Mouse (Mus musculus) right cerebral cortex, postnatal 14 days (tissue): ENCODE data around the gene Arl10.

Experiments
- DNase-seq: peaks from one replicate; pipeline ENCODE4 v3.0.0; 2022

The Arl10 gene

DNA sequence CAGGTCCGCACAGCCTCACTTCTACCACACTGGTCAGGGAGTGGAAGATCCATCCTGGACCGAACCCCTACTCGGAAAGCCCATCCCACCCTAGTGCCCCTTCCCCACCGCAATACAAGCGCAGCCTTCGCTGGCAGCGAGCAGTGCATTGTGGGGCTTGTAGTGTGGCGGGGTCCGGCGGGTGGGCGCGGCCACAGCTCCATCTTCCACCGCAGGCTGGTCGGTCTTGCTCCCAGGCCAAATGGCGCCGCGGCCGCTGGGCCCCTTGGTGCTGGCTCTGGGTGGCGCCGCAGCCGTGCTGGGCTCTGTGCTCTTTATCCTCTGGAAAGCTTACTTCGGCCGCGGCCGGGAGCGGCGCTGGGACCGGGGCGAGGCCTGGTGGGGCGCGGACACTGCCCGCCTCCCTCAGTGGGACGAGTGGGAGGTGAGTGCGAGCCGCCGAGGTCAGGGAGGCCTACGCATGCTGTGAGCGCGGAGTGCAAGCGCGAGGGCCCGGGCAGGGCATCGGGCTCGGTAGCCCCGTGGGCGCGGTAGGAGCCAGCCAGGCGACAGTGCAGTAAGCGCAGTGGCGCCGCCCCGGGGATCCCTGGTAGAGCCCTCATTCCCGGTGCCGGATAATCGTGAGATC, at the start of gene Arl10:
Gene Arl10 (plus strand): TSS at position 162 of the 628 bp plus-strand sequence.
- peak; percentile 74 for DNase-seq

DNA sequence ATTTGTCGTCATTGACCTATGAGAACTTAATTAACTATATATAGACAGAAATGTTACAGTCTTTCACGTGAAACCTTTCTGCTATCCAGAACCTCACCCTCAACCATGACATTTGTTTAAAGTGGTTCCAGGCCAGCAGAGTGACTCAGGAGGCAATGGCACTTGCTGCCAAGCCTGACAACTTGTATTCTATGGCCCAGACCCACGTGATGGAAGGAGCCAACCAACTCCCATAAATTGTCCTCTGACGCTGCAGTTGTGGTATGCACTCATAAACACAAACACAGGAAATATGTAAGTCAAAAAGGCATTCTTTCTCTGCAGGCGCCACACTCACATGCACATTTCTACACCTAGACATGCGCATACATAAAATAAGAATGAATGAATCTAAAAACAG, 47.7 kb upstream of the Arl10 start:
- no peak for DNase-seq

DNA sequence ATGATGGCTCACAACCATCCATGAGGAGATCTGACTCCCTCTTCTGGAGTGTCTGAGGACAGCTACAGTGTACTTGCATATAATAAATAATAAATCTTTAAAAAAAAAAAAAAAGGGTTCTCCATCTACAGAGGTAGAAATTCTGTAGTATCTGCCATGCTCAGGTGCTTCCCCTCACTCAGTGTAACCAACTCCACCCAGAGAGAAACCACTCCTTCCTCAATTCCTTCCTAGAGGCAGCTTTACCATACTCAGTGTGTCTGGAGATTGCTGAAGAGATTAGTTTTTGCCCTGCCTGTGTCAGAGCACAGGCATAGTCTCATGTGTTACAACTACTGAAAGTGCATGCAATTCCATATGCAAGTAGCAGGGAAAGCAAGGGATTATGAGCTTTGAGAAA, 42.7 kb upstream of the Arl10 start:
- no peak for DNase-seq

DNA sequence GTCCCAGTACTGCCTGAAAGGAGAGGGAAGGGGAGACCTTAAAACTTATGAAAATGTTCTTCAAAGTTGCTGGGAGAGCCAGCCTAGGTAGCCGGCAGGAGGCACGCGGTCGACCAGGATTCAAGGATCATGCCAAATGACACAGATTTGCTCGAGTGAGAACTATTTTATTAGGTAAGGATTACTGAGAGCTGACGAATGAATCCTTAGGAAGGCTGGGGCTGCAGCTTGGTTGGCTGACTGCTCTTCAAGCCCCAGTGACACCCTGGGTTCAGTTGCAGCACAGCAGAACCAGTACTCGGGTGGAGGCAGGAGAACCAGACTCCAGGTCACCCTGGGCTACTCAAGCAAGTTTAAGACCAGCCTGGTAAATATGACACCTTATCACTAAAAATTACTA, 26.8 kb upstream of the Arl10 start:
- no peak for DNase-seq

DNA sequence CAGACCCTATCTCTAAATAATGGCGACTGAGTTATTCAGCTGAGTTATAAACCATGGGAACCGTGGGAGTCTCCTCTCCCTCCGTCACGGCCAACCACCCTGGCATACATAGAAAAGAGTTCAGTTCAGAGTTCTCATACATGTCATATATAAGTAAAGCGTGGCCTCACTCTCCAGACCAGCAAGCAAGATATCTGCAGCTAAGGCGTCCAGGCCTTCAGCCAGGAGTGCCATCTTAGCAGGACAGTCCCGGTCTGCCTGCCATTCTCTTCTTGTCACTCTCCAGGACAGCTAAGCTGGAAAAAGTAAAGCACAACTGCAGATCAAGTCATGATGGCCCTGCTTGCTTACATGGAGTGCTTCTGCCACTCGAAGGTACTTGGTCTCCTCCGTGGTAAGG, 18.6 kb upstream of the Arl10 start:
- no peak for DNase-seq

DNA sequence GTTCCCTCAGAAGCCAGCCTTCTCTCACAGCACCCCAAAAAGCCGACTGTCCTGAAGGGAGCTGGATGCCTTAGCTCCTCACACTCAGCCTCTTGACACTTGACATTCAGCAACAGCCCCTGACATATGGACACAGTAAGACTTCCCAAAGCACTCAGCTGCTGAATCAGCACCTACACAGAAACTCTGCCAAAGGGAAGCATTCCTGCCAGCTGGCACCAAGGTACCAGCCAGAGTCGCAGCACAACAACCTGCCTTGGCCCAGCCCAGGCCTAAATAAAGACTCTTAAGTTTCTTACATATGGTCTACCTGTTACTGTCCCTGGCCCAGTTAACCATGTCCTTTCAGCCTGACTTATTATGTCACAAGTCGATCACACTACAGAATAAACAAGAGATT, 18.0 kb upstream of the Arl10 start:
- DNase-seq: no peak

DNA sequence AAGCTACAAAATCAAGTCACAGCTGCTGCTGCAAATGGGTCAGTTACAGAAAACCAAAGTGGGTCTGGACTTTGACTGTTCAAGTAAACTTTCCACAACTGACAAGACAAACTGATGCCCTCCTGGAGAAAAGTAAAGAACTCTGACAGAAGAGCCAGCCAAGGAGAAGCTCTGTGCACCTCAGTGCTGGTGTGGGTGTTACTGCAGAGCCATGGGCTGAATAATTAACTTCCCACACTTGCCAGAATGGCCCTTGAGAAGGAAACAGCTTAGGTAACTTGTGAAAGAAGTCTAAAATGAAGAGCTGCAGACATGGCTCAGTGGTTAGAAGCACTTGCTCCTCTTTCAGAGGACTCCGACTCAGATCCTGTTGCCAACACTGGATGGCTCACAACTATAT, 17.2 kb upstream of the Arl10 start:
- no peak for DNase-seq

DNA sequence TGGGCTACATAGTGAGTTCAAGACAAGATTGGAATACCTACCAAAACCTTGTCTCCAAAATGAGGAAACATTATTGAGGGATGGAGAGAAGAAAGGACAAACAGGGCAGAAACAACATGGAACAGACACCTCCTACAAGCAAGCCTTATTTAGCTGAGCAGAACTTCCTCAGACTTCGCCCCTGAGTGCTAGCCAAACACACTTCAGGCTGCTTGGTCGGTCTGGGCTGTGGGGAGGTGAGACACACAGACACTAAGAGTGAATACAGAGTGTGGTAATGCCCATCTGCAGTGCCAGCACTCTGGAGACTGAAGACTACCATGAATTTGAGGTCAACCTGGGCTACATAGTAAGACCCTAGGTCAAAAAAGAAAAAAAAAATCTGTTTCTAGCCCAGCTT, 15.2 kb upstream of the Arl10 start:
- DNase-seq: no peak

DNA sequence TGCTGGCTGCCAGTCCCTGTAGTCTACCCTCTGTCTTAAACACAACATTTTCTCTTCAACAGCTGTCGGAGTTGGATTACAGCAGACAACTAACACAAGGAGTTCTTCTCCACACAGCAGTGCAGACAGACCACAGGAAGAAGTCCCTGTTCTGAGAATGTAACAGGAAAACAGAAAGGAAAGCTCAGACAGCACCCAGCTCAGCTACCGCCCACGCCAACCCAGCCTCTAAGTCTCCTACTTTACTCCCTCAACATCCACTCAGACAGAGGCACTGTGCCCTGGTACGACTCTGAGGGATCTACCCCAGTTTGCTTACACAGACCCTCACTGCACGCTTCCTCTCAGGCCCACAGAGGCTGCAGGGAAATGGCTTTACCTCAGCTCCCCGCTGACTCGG, 14.2 kb upstream of the Arl10 start:
- DNase-seq: no peak

DNA sequence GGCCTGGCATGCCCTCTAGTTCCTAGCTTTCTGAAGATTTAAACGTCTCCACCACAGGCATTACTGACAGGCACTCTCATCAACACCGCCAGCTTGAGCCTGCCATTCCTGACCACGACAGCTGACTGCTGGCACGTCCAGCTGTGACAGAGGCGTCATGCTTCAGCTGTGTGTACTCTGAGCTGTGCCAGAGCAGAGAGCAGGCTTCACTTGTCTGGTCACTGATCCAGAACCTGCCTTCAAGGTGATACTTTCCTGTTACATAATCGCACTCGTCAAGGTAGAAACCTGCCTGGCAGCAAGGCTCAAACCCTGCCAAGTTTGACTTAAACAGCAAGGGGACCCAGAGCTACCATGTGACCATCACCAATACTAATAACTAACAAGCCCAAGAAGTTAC, 12.3 kb upstream of the Arl10 start:
- DNase-seq: no peak

DNA sequence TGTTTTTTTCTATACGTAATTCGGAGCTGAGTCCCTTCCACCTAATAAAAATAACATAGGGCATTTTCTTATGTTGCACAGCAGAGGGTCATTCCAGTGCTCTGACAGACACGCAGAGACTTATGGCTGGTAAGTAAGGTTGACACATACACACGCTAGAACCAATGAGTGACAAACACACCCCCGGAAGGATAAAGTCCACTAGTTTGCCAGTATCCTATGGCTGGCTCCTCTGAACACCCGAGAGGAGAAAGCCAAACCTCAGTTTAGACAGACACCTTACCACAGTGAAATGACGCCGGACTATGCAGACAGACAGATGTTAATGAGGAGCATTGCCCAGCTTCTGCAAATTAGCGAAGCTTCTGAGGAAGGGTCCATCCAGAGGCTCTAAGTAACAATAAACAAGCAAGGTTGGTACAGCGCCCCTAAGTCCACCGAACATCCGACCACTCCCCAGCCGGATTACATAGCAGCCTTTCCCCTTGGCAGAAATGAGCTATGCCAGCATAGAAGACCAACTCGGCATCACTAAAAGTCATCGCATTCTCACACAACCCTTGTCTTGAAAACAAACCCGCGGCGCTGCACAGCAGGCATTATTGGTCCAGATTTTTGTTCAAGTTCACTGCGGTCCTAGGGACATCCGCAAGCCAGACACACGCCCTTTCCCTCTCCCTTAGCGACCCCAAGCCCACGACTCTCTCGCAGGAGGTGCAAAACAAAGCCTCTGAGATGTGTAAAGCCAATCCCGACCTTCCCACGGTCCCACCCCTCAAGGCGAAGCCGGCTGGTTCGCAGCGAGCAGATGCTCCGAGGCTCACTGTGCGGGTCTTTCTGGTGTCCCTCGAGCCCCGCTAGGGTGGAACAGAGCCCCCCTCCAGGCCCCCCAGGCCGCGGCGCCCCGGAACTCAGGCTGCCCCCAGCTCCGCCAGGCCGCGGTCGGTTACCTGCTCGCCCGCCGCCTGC, 10.3 kb upstream of the Arl10 start:
- no peak for DNase-seq

DNA sequence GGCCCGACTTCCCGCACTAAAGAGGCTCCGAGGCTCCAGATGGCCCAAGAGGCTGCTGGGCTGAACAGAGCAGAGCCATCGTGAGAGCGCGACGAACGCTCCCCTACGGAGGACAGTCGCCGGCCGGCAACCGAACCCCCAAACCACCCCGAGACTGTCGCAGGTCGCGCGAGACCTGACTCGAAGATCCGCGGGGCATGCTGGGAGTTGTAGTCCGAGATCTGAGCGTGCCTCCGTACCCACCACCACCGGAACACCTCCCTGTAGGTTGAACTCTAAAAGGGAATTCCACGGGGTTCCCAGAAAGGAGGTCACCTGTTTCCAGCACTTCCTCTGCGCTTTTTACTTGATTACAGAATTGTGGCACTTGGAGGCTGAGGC, 9.6 kb upstream of the Arl10 start, which contains the start of gene 4833439L19Rik:
Gene 4833439L19Rik (minus strand): TSS at position 235 of the 381 bp plus-strand sequence.
- DNase-seq: peak; percentile 96

DNA sequence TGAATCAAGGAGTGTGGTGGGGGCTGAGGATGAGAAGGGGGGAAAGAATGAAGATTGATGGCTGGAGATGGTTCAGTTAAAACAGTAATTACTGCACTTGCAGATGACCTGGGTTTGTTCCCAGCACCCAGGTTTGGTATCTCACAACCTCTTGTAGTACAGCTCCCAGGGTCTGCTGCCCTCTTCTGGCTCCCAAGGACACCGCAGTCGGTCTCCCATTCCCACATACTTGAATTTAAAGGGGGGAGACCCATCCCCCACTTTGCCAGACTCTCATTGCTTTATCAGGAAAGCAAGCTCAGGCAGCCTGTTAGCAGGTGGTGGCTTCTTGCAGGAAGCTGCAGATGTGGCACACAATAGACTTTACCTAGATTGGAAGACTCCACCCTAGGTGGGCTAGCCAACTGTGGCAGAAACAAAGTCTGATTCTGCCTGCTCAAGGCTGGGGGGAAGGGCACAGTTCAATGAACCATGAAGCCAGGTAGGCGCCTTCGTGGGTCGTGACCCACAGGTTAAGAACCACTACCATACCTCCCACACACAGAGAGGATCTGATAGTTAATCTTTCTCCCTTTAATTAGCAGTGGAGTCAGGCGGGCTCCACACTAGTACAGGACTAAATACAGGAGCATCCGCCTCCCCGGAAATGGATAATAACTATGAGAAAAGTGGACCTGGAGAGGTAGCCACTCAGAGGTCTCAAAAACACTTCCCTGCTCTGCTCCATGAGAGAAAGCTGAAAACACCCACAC, 9.0 kb upstream of the Arl10 start:
- DNase-seq: peak; percentile 53

DNA sequence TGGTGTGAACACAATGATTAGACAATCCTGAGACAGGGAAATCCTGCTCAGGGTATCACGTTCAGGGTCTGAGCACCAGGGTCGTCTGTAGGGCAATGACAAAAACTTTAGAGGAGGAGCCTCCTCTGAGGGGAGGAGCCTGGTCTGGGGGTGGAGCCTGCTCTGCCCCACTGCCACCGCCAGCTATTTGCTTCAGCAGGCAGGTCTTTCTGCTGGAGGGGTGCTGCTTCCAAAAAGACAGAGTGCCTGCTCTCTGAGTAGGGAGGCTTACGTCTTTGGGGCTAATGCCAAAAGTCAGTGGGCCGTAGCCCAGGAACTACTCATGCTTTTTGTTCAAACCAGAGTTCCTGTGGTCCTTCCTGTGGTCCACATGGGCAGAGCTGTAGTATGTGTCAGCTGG, 6.4 kb upstream of the Arl10 start:
- no peak for DNase-seq

DNA sequence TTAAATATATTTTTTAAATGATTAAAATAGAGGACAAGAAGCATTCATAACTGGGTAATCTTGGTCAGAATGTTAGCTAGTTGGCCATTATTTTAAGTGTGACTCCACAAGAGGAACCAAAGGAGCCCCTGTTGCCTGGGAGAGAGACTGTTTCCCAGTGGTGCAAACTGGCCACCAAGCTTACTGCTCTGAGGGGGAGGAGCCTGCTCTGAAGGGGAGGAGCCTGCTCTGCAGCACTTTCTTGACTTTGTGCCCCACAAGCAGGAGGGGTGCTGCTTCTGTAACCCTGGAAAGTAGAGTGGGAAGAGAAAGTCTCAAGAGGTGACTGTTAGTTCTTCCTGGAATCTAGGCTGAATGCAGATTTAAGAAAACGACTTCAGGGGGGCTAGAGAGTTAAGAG, 5.5 kb upstream of the Arl10 start:
- no peak for DNase-seq

DNA sequence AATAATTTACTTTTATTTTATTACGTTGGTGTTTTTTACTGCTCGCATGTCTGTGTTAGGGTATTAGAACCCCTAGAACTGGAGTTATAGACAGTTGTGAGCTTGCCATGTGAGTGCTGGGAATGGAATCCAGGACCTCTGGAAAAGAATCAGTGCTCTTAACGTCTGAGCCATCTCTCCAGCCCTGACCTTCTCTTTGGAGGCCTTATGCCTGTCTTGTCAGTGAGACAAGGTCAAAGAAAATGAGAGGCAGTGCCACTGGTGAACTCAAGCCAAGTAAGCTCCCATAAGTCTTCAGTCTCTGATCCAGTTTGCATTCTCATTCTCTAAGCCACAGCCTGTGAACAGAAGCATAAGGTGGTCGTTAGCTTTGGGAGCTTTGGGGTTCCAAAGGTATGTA, 4.1 kb upstream of the Arl10 start:
- DNase-seq: no peak

DNA sequence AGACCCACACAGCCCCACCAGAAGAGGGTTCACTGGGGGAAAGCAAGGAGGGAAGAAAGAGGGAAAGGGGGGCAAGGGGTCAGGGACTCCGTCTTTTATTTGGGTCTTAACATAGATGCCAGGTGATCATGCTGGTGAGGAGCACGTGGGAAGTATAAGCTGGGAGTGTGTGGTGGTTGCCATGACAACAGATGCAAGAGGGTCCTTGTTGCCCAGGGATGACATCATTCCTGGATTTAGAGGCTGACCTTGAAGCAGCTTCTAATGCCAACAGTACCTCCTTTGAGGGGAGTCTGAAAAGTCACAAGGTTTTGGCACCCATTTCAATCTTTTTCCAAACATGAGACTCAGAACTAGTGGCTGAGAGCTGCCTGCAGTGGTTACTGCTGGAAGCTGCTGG, 3.2 kb upstream of the Arl10 start:
- DNase-seq: no peak

DNA sequence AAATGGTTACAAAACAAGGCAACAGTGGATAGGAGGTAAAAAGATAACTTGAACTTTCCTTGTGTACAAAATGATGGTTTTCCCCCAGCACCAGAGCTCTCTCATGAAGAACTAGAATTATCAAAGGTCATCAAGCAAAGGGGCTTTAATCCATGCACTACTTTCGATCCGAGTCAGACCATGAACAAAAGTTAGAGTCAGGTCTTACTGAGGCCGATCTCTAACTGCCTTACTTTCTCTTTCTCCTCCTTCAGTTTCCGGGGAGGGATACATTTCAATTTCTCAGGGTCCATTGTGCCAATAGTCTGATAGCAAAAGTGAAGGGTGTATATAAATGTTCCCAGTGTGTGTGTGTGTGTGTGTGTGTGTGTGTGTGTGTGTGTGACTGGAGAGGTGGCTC, 2.2 kb upstream of the Arl10 start:
- DNase-seq: no peak

DNA sequence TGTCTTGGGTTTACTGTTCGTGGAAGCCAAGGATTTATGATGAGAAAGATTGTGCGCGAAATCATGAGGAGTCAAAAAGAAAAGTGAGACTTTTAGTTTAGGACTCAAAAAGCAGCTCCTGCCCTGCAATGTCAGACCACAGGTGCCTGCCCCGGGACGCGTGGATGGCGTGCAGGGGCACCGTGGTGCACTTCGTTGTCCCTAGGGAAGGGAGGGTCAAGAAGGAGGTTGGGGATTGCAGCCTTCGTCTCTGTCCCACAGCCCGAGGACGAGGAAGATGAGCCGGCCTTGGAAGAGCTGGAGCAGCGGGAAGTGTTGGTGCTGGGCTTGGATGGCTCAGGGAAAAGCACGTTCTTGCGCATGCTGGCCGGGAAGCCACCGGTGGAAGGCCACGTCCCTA, 674 bp downstream of the Arl10 start:
- no peak for DNase-seq

DNA sequence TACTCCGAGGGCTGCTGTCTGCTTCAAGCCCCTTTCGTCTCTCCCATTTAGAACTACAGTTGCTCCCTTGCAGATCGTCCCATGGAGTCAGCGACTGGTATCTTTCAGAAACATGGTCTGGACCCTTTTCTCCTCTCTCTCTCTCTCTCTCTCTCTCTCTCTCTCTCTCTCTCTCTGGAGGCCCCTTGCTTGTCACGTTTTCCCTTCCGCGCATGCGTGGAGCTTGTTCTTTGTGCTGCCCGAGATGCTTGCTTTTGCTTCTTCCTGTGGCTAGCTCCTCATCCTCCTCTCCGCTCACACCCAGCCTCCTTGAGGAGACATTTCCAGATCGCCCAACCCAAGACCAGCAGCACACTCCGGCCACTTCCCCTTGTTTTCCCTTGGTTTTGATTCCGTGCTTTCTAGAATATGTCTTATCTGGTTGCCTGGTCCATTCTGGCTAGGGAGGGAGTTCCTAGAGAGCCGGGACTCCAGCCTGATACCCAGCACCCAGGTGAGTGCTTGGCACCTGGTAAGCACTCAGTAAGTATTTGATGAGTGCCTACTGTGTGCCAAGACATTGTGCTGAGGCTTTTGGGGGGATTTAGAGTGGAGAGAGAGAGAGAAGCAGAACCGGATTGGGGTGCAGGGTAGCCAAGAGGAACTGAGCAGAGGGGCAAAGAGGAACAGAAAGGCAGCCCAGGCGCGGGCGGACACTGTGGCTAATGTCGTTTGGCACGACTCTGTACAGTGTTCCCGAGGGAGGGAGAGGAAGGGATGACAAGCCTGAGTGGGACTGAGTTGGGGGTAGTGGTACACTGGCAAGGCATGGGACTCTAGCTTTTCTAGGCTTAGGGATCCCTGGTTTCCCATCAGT, 3.1 kb downstream of the Arl10 start:
- no peak for DNase-seq

DNA sequence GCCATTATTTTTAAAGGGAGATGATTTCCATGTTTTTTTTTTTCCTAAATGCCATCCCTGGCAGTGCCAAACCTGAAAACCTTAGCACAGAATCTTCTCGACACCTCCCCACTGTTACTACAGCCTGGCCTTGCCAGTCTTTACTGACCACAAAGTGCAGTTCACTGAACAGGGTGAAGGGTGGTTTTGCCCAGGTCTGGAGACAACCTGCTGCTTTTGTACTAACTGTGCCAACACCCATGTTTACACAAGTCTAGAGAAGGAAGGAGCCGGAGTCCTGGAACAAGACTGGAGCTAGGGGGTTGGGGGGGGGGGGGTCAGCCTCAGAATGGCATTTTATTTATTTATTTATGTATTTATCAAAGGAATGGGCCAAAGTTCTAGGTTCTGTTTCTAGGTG, 6.6 kb downstream of the Arl10 start:
- no peak for DNase-seq

DNA sequence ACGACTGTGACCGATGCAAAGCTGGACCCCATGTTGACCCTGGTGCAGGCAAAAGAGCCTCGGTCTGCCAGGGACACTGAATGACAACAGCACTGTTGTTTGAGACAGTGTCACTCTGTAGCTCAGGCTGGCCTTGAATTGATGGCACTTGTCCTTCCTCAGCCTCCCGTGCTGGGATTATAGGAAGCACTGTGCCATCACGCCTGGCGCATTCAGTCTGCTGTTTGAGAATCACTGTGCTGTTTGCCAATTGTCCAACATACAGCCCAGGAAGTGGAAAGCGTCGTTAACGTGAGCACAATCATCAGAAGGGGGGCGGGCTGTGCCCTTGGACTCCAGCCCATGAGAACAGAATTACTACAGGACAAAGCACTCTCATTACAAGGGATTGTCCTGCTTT, 7.3 kb downstream of the Arl10 start:
- no peak for DNase-seq

DNA sequence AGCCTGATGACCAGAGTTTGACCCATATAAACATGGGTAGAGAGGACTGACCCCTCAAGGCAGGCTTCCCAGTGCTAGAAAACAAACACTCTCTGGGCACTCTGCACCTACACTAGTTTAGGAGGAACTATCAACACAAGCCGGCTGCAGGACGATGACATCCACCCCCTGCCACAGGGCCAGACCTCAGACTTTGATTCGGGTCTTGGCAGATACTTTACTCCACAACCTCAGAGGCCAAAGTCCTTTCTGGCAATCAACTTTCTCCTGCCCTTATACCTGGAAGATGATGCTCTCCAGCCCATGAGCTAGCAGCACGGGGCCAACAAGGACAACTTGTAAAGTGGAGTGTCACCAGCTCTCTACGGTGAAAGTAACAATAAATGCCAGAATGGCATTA, 8.0 kb downstream of the Arl10 start:
- DNase-seq: no peak
